Mouse (Mus musculus) naive thymus-derived CD4-positive, alpha-beta T cell, adult 2 months (primary cell): ENCODE data around the gene Pes1.
"Not testable (repeated sequence)": the region's sequence is repeated elsewhere in the genome, so short reads cannot be mapped to it uniquely, and the experiment has no call there.

Experiments
- DNase-seq: peaks from one replicate; pipeline ENCODE4 v3.0.0-alpha.2; 2011; ENCODE audit warnings: low read depth

Gene Pes1

DNA sequence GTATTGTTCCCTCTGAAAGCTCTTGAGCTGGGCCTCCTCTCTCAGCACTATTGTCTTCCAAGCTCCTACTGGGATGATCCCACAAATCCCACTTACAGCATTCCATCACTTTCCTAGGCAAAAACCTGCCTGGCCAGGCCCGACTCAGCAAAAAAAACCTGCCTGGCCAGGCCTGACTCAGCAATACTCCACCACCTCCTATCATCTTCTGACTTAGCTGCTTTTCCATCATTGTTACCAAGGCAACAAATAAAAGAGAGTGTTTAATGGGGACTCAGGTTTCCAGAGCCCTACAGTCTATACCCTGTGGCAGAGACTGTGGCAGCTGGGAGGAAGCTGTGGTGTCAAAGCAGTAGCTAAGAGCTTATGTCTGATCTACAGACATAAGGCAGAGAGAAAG, 48.8 kb downstream of the Pes1 start:
- DNase-seq: no peak

DNA sequence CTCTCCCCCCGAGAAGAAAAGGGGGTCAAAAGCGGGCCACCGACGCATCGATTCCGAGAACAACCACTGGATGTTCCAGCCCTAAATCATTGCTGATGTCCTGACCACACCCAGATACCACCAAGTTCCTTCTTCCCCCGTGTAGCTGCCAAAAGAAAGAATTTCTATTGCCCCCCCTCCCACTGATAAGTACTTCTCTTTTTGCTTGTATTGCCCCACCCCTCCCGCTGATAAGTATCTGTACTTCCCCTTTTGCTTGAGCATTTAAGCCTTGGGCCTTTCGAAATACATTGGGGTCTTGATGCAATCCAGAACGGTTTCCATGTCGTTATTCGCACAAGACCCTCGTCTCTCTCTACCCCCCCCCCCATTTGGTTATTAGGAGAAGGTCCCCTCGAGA, 52.0 kb downstream of the Pes1 start:
- not testable (repeated sequence) for DNase-seq

DNA sequence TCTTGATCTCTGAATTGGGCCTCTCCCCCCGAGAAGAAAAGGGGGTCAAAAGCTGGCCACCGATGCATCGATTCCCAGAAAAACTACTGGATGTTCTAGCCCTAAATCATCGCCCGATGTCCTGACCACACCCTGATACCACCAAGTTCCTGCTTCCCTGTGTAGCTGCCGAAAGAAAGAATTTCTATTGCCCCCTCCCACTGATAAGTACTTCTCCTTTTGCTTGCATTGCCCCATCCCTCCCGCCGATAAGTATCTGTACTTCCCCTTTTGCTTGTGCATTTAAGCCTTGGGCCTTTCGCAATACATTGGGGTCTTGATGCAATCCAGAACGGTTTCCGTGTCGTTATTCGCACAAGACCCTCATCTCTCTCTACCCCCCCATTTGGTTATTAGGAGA, 58.3 kb downstream of the Pes1 start:
- not testable (repeated sequence) for DNase-seq

DNA sequence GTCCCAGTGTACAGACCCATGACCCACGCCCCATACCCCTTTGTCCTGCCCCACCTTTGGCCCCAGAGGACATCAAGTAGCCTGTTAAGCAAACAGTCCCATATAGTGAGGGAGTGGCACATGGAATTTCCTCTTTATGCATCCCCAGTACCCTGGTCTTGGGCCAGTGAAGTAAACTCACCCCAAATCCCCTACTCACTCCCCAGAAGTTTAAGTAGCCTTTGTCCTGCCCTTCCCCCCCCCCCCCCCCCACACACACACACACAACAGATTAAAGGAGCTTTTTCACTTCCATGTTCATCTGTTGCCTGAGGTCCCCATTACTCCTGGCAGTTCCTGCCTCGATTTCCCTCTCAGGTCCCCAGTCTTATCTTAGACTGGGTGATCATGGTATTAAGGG, 59.5 kb downstream of the Pes1 start:
- no peak for DNase-seq

DNA sequence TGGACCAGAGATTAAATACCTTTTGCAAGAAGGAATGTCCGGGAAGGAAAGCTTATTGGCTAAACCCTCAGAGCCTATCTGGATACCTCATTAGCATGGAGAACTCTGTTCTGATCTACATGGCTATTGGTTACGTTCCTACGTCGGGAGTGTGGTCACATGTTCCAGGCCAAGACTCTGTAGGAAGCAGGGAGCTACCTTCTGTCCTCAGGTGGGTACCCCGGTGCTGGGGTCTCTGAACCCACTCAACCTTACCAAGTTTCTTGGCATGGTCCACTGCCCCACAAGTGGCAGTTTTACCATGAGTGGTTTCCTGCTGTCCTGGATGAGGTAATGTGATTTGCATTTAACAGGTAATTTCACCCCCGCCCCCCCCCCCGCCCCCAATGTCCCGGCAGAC, 63.3 kb downstream of the Pes1 start:
- DNase-seq: no peak

DNA sequence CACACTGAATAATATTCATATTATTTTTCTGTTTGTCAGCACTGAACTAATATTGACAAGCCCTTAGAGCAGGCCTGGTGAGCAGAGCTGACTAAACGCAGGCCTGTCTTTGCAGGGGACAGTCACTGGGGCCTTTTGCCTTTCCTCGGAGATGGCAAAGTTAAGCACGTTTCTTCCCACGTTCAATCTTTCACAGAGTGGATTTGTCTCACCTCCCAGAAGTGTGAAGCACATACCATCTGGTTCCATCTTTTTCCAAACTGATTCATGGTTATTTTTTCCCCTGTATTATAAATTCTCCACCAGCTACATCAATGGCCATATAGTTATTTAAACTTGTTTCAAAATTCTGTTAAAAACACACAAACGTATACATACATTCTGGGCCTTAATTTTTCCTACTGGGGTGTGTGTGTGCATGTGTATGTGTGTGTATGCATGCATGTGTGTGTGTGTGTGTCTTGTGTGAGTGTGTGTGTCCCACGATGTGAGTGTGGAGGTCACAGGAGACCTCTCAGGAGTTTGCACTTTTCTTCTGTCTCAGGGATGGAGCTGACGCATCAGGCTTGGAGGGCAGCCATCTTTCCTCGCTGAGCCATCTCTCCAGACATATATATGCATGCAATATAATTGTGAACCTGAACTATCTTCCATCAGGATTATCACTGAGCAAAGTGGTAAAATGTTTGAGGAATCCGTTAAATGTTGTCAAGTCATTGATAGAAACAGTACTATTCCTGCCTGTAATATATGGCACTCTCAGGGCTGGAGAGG, 64.0 kb downstream of the Pes1 start:
- no peak for DNase-seq

DNA sequence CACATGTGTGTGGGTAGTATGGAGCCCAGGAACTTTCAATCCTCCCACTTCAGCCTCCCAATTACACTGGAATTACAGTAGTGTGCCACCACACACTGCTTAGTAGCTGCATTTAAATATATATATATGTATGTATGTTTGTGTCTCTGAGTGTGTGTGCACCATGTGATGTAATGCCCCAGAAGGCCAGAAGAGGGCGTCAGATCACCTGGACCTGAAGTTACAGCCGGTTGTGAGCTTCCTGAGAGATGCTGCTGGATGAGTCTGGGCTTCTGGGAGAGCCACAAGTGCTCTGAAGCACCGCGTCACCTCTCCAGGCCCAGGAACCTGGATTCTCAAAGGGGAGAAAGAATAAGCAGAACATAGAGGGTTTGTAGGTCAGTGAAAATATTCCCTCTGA, 65.6 kb downstream of the Pes1 start:
- DNase-seq: no peak
